Mouse (Mus musculus) lung, embryonic 14.5 days (tissue): ENCODE results near the gene Ptrh1. TPM values are rescaled to one million over a fixed set of nuclear protein-coding genes. Genes with fewer than 3 reads are reported as not detected.

Source experiments
- ATAC-seq: fragments of 200-750 bp; cut with Nextera tagmentation; 2 replicates; pipeline ENCODE4 v1.8.0; 2017; ENCODE audit warnings: mild to moderate bottlenecking, moderate TSS enrichment, moderate library complexity; ENCODE audit not compliant: insufficient read depth
- DNase-seq: peaks from one replicate; pipeline ENCODE4 v3.0.0-alpha.2; 2015
- H3K27ac ChIP-seq: fragments of 300-500 bp; sonication (generic); 2 replicates; pipeline ENCODE4 v1.5.1; 2014; ENCODE audit warnings: low read depth, mild to moderate bottlenecking, moderate library complexity
- H3K27me3 ChIP-seq: fragments of 300-500 bp; sonication (generic); 2 replicates; pipeline ENCODE4 v1.6.1; 2014; ENCODE audit warnings: low read length, control low read depth; ENCODE audit not compliant: insufficient read depth
- H3K36me3 ChIP-seq: fragments of 300-500 bp; sonication (generic); 2 replicates; pipeline ENCODE4 v1.6.1; 2014; ENCODE audit warnings: control low read depth; ENCODE audit not compliant: insufficient read depth
- H3K4me1 ChIP-seq: fragments of 300-500 bp; sonication (generic); 2 replicates; pipeline ENCODE4 v1.6.1; 2014; ENCODE audit warnings: antibody characterized with exemption, control low read depth; ENCODE audit not compliant: insufficient read depth
- H3K4me2 ChIP-seq: fragments of 300-500 bp; sonication (generic); 2 replicates; pipeline ENCODE4 v1.6.1; 2014; ENCODE audit warnings: mild to moderate bottlenecking
- H3K4me3 ChIP-seq: fragments of 300-500 bp; sonication (generic); 2 replicates; pipeline ENCODE4 v1.5.1; 2014; ENCODE audit warnings: low read depth, low read length
- H3K9ac ChIP-seq: fragments of 300-500 bp; sonication (generic); 2 replicates; pipeline ENCODE4 v1.6.1; 2014
- H3K9me3 ChIP-seq: fragments of 300-500 bp; sonication (generic); 2 replicates; pipeline ENCODE4 v1.6.1; 2016; ENCODE audit warnings: low read depth, low read length, control low read depth
- CTCF ChIP-seq: IDR thresholded peaks from 2 replicates; pipeline ENCODE4 v1.5.1; 2016; ENCODE audit warnings: antibody characterized with exemption, low read depth
- WGBS: fragments of 180-500 bp; shearing (Covaris S2); extraction: QIAGEN DNeasy Blood & Tissue Kit; methylation state at CpG from one replicate; pipeline ENCODE4 v1.1.7; 2014; 5-methylcytosine and 5-hydroxymethylcytosine counted together
- polyA plus RNA-seq: library from polyadenylated mRNA; unstranded; fragments of >200 nt; fragmentation: Nextera tagmentation; extraction: Ambion mirVana; gene quantifications from 2 replicates; pipeline ENCODE4 v1.2.1, GENCODE M21; 2014

The Ptrh1 gene
- polyA plus RNA-seq, 1 experiment from 2014 or later: 4.4 TPM

- Histone ChIP-seq H3K27me3 (no peaks in the 10 kb centered on the region), H3K27ac (no peak overlapping the region), H3K36me3 (no peaks in the 10 kb centered on the region), H3K9me3 (no peaks in the 10 kb centered on the region), H3K4me3 (no peak overlapping the region), H3K4me2 (no peak overlapping the region), H3K9ac (no peak overlapping the region), H3K4me1 (peaks cover 7% of the 10 kb centered on the region; the same call in 1 of the 2 replicates)
- DNase-seq (peak; percentile 85), ATAC-seq (no peak)
- peak; percentile 90 for TF ChIP-seq CTCF
- 9% methylated on average over 8 of the region's 8 CpGs for WGBS
These were observed 3.5 kb downstream of the Ptrh1 start for GRCm38 (mm10) chr2:32779131-32779530.

- Histone ChIP-seq H3K4me3 (no peak overlapping the region), H3K36me3 (no peaks in the 10 kb centered on the region), H3K27ac (no peak overlapping the region), H3K4me1 (peaks cover 7% of the 10 kb centered on the region; the same call in 1 of the 2 replicates), H3K4me2 (no peak overlapping the region), H3K27me3 (no peaks in the 10 kb centered on the region), H3K9me3 (no peaks in the 10 kb centered on the region), H3K9ac (no peak overlapping the region)
- TF ChIP-seq CTCF: no peak
- 81% methylated on average over 6 of the region's 6 CpGs for WGBS
- no peak for DNase-seq
- ATAC-seq: no peak
These were observed 4.1 kb downstream of the Ptrh1 start for GRCm38 (mm10) chr2:32779714-32780113.

GRCm38 (mm10) chr2:32781710-32782109 is 6.1 kb downstream of the Ptrh1 start:
- H3K36me3 ChIP-seq: no peaks in the 10 kb centered on the region
- no peaks in the 10 kb centered on the region; the same call in 1 of the 2 replicates for H3K4me1 ChIP-seq
- no peak overlapping the region for H3K4me3 ChIP-seq
- no peak for ATAC-seq
- no peak overlapping the region for H3K4me2 ChIP-seq
- no peak overlapping the region for H3K9ac ChIP-seq
- H3K27me3 ChIP-seq: no peaks in the 10 kb centered on the region
- no peak overlapping the region for H3K27ac ChIP-seq
- no peak for DNase-seq
- WGBS: 63% methylated on average over 6 of the region's 6 CpGs
- H3K9me3 ChIP-seq: no peaks in the 10 kb centered on the region
- no peak for TF ChIP-seq CTCF

GRCm38 (mm10) chr2:32784048-32784681 is 8.6 kb downstream of the Ptrh1 start, which contains the start of gene Cfap157:
Gene Cfap157 (minus strand): TSS chr2:32784428.
- 42% methylated on average over 4 of the region's 4 CpGs for WGBS
- H3K4me2 ChIP-seq: no peak within 1 kb of the TSS
- no peaks in the 10 kb centered on the region; the same call in 1 of the 2 replicates for H3K4me1 ChIP-seq
- no peak within 1 kb of the TSS for H3K27ac ChIP-seq
- H3K9ac ChIP-seq: no peak within 1 kb of the TSS
- H3K36me3 ChIP-seq: no peaks in the 10 kb centered on the region
- H3K9me3 ChIP-seq: no peaks in the 10 kb centered on the region
- TF ChIP-seq CTCF: no peak
- no peak within 1 kb of the TSS for H3K4me3 ChIP-seq
- ATAC-seq (no peak), DNase-seq (peak; percentile 46)
- no peaks in the 10 kb centered on the region for H3K27me3 ChIP-seq

- peak; percentile 63 for TF ChIP-seq CTCF
- DNase-seq (peak; percentile 64), ATAC-seq (no peak)
- Histone ChIP-seq H3K27ac (no peak overlapping the region), H3K4me2 (no peak overlapping the region), H3K9me3 (no peaks in the 10 kb centered on the region), H3K27me3 (no peaks in the 10 kb centered on the region), H3K36me3 (no peaks in the 10 kb centered on the region), H3K4me3 (no peak overlapping the region), H3K9ac (no peak overlapping the region), H3K4me1 (no peaks in the 10 kb centered on the region; the same call in 1 of the 2 replicates)
- WGBS: 64% methylated on average over 6 of the region's 6 CpGs
These were observed 11.6 kb downstream of the Ptrh1 start for GRCm38 (mm10) chr2:32787176-32787575.

- no peak overlapping the region for H3K9ac ChIP-seq
- no peak for TF ChIP-seq CTCF
- ATAC-seq: no peak
- no peak overlapping the region for H3K4me3 ChIP-seq
- H3K36me3 ChIP-seq: no peaks in the 10 kb centered on the region
- H3K4me2 ChIP-seq: no peak overlapping the region
- WGBS: 50% methylated on average over 2 of the region's 2 CpGs
- H3K27ac ChIP-seq: no peak overlapping the region
- no peaks in the 10 kb centered on the region for H3K27me3 ChIP-seq
- DNase-seq: peak; percentile 24
- H3K9me3 ChIP-seq: no peaks in the 10 kb centered on the region
- no peaks in the 10 kb centered on the region; the same call in 1 of the 2 replicates for H3K4me1 ChIP-seq
These were observed 13.0 kb downstream of the Ptrh1 start for GRCm38 (mm10) chr2:32788581-32788980.

GRCm38 (mm10) chr2:32791297-32791696 is 15.7 kb downstream of the Ptrh1 start:
- DNase-seq (peak; percentile 81), ATAC-seq (no peak)
- no peak for TF ChIP-seq CTCF
- WGBS: 50% methylated on average over 6 of the region's 6 CpGs
- no peak overlapping the region for H3K4me2 ChIP-seq
- H3K27ac ChIP-seq: no peak overlapping the region
- H3K9ac ChIP-seq: no peak overlapping the region
- H3K4me3 ChIP-seq: no peak overlapping the region
- H3K27me3 ChIP-seq: no peaks in the 10 kb centered on the region
- H3K4me1 ChIP-seq: no peaks in the 10 kb centered on the region
- no peaks in the 10 kb centered on the region for H3K9me3 ChIP-seq
- H3K36me3 ChIP-seq: peaks cover 21% of the 10 kb centered on the region; the same call in 1 of the 2 replicates
